Mouse (Mus musculus) intestine, postnatal 0 days (tissue): ENCODE measurements around the gene Shbg. TPM values are rescaled to one million over a fixed set of nuclear protein-coding genes. Genes with fewer than 3 reads are reported as not detected.
A peak's percentile ranks its signal among the peaks of the same experiment; 100 is the strongest.
"Not testable (repeated sequence)": the region's sequence is repeated elsewhere in the genome, so short reads cannot be mapped to it uniquely, and the experiment has no call there.

Experiments
- ATAC-seq: fragments of 200-750 bp; cut with Nextera tagmentation; 2 replicates; pipeline ENCODE4 v1.8.0; 2017; ENCODE audit warnings: mild to moderate bottlenecking, moderate TSS enrichment, moderate library complexity
- H3K27ac ChIP-seq: fragments of 300-500 bp; sonication (generic); 2 replicates; pipeline ENCODE4 v1.5.1; 2014; ENCODE audit warnings: mild to moderate bottlenecking, low read depth, low read length, moderate library complexity
- H3K27me3 ChIP-seq: fragments of 300-500 bp; sonication (generic); replicated peaks from 2 replicates; pipeline ENCODE4 v1.6.1; 2014; ENCODE audit warnings: low read length, mixed read lengths; ENCODE audit not compliant: control insufficient read depth, insufficient read depth
- H3K36me3 ChIP-seq: fragments of 300-500 bp; sonication (generic); 2 replicates; pipeline ENCODE4 v1.6.1; 2014; ENCODE audit warnings: mild to moderate bottlenecking, moderate library complexity; ENCODE audit not compliant: control insufficient read depth, insufficient read depth
- H3K4me1 ChIP-seq: fragments of 300-500 bp; sonication (generic); replicated peaks from 2 replicates; pipeline ENCODE4 v1.6.1; 2014; ENCODE audit warnings: antibody characterized with exemption, low read length, mixed read lengths; ENCODE audit not compliant: control insufficient read depth, insufficient read depth
- H3K4me2 ChIP-seq: fragments of 300-500 bp; sonication (generic); replicated peaks from 2 replicates; pipeline ENCODE4 v1.6.1; 2014; ENCODE audit warnings: low read depth, mild to moderate bottlenecking, moderate library complexity
- H3K4me3 ChIP-seq: fragments of 300-500 bp; sonication (generic); 2 replicates; pipeline ENCODE4 v1.5.1; 2014; ENCODE audit warnings: low read depth, low read length
- H3K9ac ChIP-seq: fragments of 300-500 bp; sonication (generic); 2 replicates; pipeline ENCODE4 v1.6.1; 2014; ENCODE audit warnings: mild to moderate bottlenecking, low read depth, low read length
- H3K9me3 ChIP-seq: fragments of 300-500 bp; sonication (generic); 2 replicates; pipeline ENCODE4 v1.6.1; 2016; ENCODE audit warnings: mixed run types; ENCODE audit not compliant: control insufficient read depth
- CTCF ChIP-seq: sonication (generic); IDR thresholded peaks from 2 replicates; pipeline ENCODE4 v1.5.1; 2016; ENCODE audit warnings: low read depth, mild to moderate bottlenecking, control low read depth, antibody characterized with exemption, moderate library complexity
- WGBS: fragments of 180-500 bp; shearing (Covaris S2); extraction: QIAGEN DNeasy Blood & Tissue Kit; methylation state at CpG from one replicate; pipeline ENCODE4 v1.1.7; 2014; 5-methylcytosine and 5-hydroxymethylcytosine counted together
- polyA plus RNA-seq: library from polyadenylated mRNA; unstranded; fragments of >200 nt; fragmentation: Nextera tagmentation; extraction: Ambion mirVana; gene quantifications from 2 replicates; pipeline ENCODE4 v1.2.1, GENCODE M21; 2015

Shbg gene
- polyA plus RNA-seq, 1 experiment from 2014 or later, result not detected

DNA sequence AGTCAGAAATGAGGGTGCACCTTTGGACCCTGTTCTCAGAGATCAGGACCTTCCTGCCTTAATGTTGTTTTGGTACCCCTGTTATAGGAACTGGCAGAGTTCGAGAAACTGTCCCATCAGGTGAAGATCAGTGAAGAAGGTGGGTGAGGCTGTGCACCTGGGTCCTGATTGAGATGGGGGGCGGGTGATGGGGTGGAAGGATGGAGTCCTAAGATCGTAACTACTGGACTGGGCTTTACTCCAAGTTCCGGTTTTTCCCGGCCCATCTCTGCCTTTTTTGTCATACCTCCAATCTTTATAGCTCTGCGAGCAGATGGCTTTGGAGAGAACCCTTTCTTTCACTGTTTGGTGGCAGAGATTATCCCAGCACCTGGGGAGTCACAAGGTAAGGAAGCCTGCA lies 4.7 kb upstream of the Shbg start:
- 13% methylated on average over 6 of the region's 6 CpGs for WGBS
- H3K4me2 ChIP-seq, result peak overlapping the region; percentile 70
- peak overlapping the region; percentile 57 for H3K9ac ChIP-seq
- TF ChIP-seq CTCF, result no peak
- 0 out of 2 replicates have a peak overlapping the region, but pooled peaks have one; percentile 63 for H3K27ac ChIP-seq
- no peaks in the 10 kb centered on the region for H3K27me3 ChIP-seq
- no peaks in the 10 kb centered on the region for H3K36me3 ChIP-seq
- no peaks in the 10 kb centered on the region for H3K9me3 ChIP-seq
- no peak for ATAC-seq
- peak overlapping the region; percentile 54 for H3K4me3 ChIP-seq
- peaks cover 3% of the 10 kb centered on the region; the same call in 1 of the 2 replicates for H3K4me1 ChIP-seq

DNA sequence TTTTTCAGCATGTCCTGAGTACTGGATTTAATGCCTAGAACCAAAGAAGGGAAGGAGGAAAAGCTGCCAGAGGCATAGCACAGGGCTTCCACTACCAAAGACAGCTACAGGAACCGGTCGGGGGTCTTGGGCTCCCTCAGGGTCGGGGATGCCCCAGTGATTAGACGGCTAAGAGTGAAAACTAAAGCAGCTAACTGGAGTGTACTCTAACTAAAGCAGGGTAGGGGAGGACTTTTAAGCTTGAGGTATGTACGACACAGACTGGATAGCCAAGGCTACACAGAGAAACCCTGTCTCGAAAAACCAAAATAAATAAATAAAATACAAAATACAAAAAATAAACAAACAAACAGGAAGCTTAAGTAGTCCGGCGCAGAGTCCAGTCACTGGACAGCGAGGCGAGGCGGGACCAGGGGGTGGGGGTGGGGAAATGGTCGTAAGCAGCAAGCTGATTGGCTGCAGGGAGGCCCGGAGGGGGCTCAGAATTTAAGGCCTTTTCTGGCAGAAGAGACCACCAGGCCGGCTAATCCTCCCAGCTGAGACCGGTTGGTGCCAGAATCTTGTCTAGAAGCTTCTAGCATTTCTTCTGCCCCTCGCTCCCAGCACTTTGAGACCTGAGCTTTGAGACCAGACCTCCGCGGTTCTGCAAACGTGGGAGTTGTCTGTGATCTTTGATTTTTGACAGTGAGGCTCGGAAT lies 4.0 kb upstream of the Shbg start, which contains the start of gene Sat2:
TSS of gene Sat2 (plus strand) at position 454 of the 698 bp plus-strand sequence.
- peaks cover 3% of the 10 kb centered on the region; the same call in 1 of the 2 replicates for H3K4me1 ChIP-seq
- peak within 1 kb of the TSS; percentile 54 for H3K4me3 ChIP-seq
- TF ChIP-seq CTCF, result no peak
- H3K27ac ChIP-seq, result peak within 1 kb of the TSS; percentile 63
- H3K36me3 ChIP-seq, result no peaks in the 10 kb centered on the region
- no peaks in the 10 kb centered on the region for H3K9me3 ChIP-seq
- peak within 1 kb of the TSS; percentile 70 for H3K4me2 ChIP-seq
- no peaks in the 10 kb centered on the region for H3K27me3 ChIP-seq
- ATAC-seq, result peak; percentile 49
- 5% methylated on average over 20 of the region's 20 CpGs for WGBS
- peak within 1 kb of the TSS; percentile 57 for H3K9ac ChIP-seq

DNA sequence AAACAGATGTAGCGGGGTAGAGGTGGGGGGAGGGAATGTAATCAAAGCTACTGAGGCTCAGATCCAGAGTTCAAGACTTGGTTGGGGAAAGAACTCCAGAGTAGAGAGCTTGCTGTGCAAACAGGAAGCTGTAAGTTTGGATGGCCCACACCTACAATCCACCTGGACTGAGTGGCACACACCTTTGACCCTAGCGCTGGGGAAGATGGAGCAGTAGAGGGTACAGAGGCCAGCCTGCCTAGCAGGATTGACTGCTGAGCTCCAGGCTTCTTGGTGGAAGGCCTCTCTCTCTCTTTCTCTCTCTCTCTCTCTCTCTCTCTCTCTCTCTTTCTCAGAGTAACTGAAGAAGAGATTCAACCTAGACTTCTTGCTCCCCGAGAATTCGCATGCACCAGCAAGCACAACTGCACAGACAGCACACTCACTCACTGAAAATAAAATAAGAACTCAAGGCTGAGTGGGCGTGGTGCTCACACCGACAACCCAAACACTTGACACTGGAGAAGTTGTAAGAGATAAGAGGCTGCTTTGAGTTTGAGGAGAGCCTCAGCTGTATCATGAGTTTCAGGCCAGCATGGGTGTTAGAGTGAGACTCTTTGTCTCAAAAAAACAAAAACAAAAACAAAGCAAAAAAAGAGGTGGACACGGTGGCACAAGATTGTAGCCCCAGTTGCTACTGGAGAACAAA lies 2.8 kb upstream of the Shbg start:
- ATAC-seq, result peak; percentile 63

DNA sequence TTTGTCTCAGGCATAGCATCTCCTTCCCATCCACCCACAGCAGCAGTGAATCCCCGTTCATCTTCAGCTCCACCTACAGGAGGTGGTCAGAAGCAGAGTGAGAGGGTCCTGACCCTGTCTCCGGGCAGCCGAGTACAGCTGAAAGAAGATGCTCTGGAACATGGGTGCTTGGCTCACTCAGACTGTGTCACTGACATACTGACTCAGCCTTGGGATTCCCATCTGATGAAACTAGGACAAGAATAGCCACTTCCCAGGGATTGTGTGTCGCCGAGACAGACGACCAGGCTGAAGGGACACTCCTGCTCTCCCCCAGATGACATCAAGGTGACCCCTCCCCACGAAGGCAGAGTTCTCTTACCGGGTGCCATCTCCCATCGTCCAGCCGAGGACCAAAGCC lies 924 bp downstream of the Shbg start:
- Histone ChIP-seq H3K4me3 (no peak overlapping the region), H3K9me3 (no peaks in the 10 kb centered on the region), H3K36me3 (no peaks in the 10 kb centered on the region), H3K4me1 (0 out of 2 replicates have a peak, but pooled peaks cover 6% of the 10 kb centered on the region), H3K27ac (no peak overlapping the region), H3K27me3 (no peaks in the 10 kb centered on the region), H3K4me2 (no peak overlapping the region), H3K9ac (no peak overlapping the region)
- WGBS, result 54% methylated on average over 10 of the region's 10 CpGs
- no peak for ATAC-seq
- TF ChIP-seq CTCF, result no peak

More for the DNA sequence above, 2.8 kb upstream of the Shbg start:
- no peak for TF ChIP-seq CTCF
- H3K4me3 ChIP-seq, result no peak overlapping the region
- no peaks in the 10 kb centered on the region for H3K9me3 ChIP-seq
- 0 out of 2 replicates have a peak overlapping the region, but pooled peaks have one; percentile 3 for H3K4me2 ChIP-seq
- H3K4me1 ChIP-seq, result peaks cover 3% of the 10 kb centered on the region; the same call in 1 of the 2 replicates
- no peaks in the 10 kb centered on the region for H3K27me3 ChIP-seq
- no peak overlapping the region for H3K9ac ChIP-seq
- H3K36me3 ChIP-seq, result no peaks in the 10 kb centered on the region
- H3K27ac ChIP-seq, result peak overlapping the region; percentile 16; the same call in 1 of the 2 replicates
- 50% methylated on average over 7 of the region's 7 CpGs for WGBS

DNA sequence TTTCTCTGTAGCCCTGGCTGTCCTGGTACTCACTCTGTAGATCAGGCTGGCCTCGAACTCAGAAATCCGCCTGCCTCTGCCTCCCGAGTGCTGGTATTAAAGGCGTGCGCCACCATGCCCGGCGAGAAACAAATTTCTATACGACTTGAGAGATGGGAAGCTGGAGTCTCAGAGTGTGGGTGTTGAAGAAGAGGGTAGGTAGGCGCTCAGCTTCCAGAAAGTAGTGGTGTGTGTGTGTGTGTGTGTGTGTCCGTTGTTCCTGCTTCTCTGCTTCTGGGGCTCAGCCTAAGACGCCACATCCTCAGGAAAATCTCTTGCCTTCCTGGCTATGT lies 3.5 kb downstream of the Shbg start:
- not testable (repeated sequence) for H3K4me1 ChIP-seq, H3K9me3 ChIP-seq, ATAC-seq, H3K36me3 ChIP-seq, H3K4me3 ChIP-seq, H3K27ac ChIP-seq, H3K27me3 ChIP-seq, H3K9ac ChIP-seq
- WGBS, result 51% methylated on average over 11 of the region's 11 CpGs
- H3K4me2 ChIP-seq, result peak overlapping the region; percentile 63

DNA sequence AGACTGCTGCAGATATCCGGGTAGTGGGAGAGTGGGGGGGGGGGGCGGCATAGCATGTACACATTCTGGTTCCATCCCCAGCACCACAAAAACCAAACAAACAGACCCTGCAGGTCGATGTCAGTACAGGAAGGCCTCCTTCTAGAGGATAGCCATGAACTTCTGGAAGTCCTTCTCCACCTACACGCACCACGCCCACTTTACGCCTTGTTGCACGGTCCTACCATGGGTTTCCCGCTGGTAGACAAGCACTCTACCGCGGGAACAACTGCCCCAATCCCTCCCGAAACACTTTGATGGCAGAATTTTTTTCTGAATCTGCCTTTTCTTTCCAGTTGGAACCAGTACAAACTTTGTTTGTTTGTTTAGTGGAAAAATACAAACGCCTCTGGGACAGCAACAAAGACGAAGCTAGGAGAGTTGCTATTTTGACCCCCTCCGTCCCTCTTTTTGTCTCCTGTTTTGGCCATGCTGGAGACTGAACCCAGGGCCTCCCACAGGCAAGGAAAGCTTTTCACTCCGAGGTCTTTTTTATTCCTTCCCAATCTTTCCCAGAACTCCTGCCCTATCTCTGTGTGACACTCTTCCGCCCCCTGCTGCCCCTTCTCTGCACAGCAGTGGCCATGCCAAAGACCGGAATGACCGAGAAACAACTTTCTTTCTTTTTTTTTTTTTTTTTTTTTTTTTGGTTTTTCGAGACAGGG lies 4.0 kb downstream of the Shbg start:
- H3K4me1 ChIP-seq, result 0 out of 2 replicates have a peak, but pooled peaks cover 3% of the 10 kb centered on the region
- H3K36me3 ChIP-seq, result no peaks in the 10 kb centered on the region
- peak; percentile 87 for TF ChIP-seq CTCF
- peak overlapping the region; percentile 20 for H3K4me3 ChIP-seq
- H3K4me2 ChIP-seq, result peak overlapping the region; percentile 63
- 0 out of 2 replicates have a peak overlapping the region, but pooled peaks have one; percentile 26 for H3K9ac ChIP-seq
- H3K27me3 ChIP-seq, result no peaks in the 10 kb centered on the region
- no peak overlapping the region for H3K27ac ChIP-seq
- WGBS, result 8% methylated on average over 18 of the region's 19 CpGs
- no peaks in the 10 kb centered on the region for H3K9me3 ChIP-seq
- ATAC-seq, result peak; percentile 54; the same call in 1 of the 2 replicates
